Mouse (Mus musculus): Measurements from ENCODE around the gene Ttc16.

DNA sequence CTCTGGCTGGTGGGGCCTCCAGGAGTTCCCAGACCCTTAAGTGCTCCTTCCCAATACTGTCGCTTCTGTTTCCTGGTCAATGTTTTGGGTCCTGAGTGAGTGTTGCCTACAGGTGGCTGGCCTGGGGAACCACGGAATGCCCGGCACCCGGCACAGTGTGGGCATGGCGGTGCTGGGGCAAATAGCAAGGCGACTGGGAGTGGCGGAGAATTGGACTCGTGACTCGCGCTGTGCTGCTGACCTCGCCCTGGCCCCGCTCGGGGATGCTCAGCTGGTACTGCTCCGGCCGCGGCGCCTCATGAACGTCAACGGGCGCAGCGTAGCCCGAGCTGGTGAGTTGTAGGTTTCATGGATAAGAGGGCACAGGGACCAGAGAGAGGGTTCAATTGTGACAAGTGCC, 759 bp upstream of the Ttc16 start:
- no peak for TF ChIP-seq CTCF (IDR thresholded peaks at IDR 0.05; ENCODE audit: borderline replicate concordance, extremely low read depth, insufficient read depth, insufficient read length)
- TF ChIP-seq POLR2A (IDR thresholded peaks at IDR 0.05; ENCODE audit: borderline replicate concordance, extremely low read depth, insufficient read depth, insufficient read length, poor library complexity, severe bottlenecking) = no peak

Measured in brain, embryonic 14.5 days (tissue).